Comparison of ENCODE assay signal across 7 mouse cellular contexts in the genomic region with DNA sequence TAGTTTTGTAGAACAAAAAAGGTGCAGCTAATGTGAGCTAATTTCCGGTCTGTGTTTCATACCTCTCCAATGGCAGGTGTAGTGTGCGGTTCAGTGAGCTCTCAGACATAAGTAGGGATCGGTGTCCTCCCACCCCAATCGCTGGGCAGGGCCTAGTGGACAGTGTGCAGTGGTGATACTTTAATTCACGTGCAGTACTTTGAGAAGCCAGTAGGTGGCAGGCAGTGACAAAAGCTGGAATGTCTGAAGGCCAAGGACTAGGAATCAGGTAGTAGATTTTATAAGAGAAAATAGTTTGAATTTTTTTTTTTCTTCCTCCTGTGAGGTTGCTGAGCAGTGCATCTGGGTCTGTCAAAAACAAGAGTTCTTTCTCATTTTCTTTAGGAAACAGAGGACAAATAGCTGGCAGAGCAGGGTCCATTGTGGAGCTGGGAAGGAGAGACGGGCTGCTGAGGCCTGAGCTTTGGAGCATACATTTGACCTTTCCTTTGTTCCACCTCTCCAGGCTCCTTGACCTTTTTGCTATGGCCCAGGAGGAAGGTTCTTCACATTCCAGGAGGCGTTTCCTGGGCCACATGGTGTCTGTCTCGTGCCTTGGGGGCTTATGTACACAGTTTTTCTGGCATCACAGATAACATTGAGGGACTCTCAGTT. TPM values are rescaled to one million over a fixed set of nuclear protein-coding genes. Genes with fewer than 3 reads are reported as not detected.
DNase-seq lines count a peak whose midpoint lies in the region; ATAC-seq and TF ChIP-seq lines count a peak whose summit lies in the region.

No protein-coding gene starts in this region.

- no peak overlapping the region for H3K4me3 ChIP-seq in hindbrain, embryonic 14.5 days (replicated peaks; ENCODE audit: low read length)
- no peak overlapping the region for H3K4me3 ChIP-seq in lung, postnatal 0 days (ENCODE audit: low read depth, low read length)

- H3K4me2 ChIP-seq in hindbrain, embryonic 14.5 days (replicated peaks), result no peak overlapping the region
- H3K4me2 ChIP-seq in lung, postnatal 0 days (replicated peaks; ENCODE audit: low read depth, low read length), result no peak overlapping the region

- peak; percentile 61 for ATAC-seq in activated CD4-positive, CD25-positive, alpha-beta regulatory T cell, adult 4 months
- ATAC-seq in hindbrain, embryonic 14.5 days (ENCODE audit: low FRiP score), result peak; percentile 77
- peak; percentile 21 for ATAC-seq in lung, postnatal 0 days

- H3K9me3 ChIP-seq in hindbrain, embryonic 14.5 days (ENCODE audit: control insufficient read depth, low read length), result no peaks in the 10 kb centered on the region
- no peaks in the 10 kb centered on the region for H3K9me3 ChIP-seq in lung, postnatal 0 days (ENCODE audit: low read length)

- H3K36me3 ChIP-seq in hindbrain, embryonic 14.5 days (replicated peaks; ENCODE audit: control insufficient read depth, insufficient read depth), result no peaks in the 10 kb centered on the region
- H3K36me3 ChIP-seq in lung, postnatal 0 days (ENCODE audit: insufficient read depth, low read length), result no peaks in the 10 kb centered on the region

- H3K4me1 ChIP-seq in hindbrain, embryonic 14.5 days (replicated peaks; ENCODE audit: control insufficient read depth, insufficient read depth, low read length), result peaks cover 18% of the 10 kb centered on the region
- no peaks in the 10 kb centered on the region for H3K4me1 ChIP-seq in lung, postnatal 0 days (ENCODE audit: insufficient read depth, low read depth, low read length)

- DNase-seq in cerebellum, postnatal 10 days, result peak; percentile 82 to 86
- peak; percentile 24 to 86 for DNase-seq in frontal cortex, adult 2 months (ENCODE audit: extremely low spot score in 1 of 2, low spot score in 1 of 2)
- peak; percentile 89 for DNase-seq in hindbrain, embryonic 14.5 days (ENCODE audit: low spot score)
- DNase-seq in layer of hippocampus, postnatal 10 days (ENCODE audit: low spot score in 2 of 2), result peak; percentile 70 to 81
- peak; percentile 88 for DNase-seq in lung, postnatal 0 days (ENCODE audit: low spot score)
- peak; percentile 61 for DNase-seq in retina, postnatal 7 days (ENCODE audit: low read depth, low spot score)

- TF ChIP-seq CTCF in lung, postnatal 0 days (IDR thresholded peaks at IDR 0.05), result peak; percentile 96

- H3K9ac ChIP-seq in hindbrain, embryonic 14.5 days, result no peak overlapping the region
- H3K9ac ChIP-seq in lung, postnatal 0 days (replicated peaks; ENCODE audit: low read depth), result no peak overlapping the region

- no peak for TF ChIP-seq EP300 in lung, postnatal 0 days (IDR thresholded peaks at IDR 0.05)

- WGBS in hindbrain, embryonic 14.5 days, result 15% methylated on average over 8 of the region's 8 CpGs
- WGBS in lung, postnatal 0 days, result 18% methylated on average over 8 of the region's 8 CpGs

- no peak overlapping the region for H3K27ac ChIP-seq in hindbrain, embryonic 14.5 days
- H3K27ac ChIP-seq in lung, postnatal 0 days (ENCODE audit: low read length), result peak overlapping the region; percentile 57; the same call in 1 of the 2 replicates

- H3K27me3 ChIP-seq in hindbrain, embryonic 14.5 days (ENCODE audit: control insufficient read depth, insufficient read depth, low read length), result no peaks in the 10 kb centered on the region
- no peaks in the 10 kb centered on the region for H3K27me3 ChIP-seq in lung, postnatal 0 days (replicated peaks; ENCODE audit: insufficient read depth, low read length)

RNA-seq across cellular contexts. Expression of gene 5330417H12Rik, which starts 36.4 kb away (rescaled TPM):
- not detected for polyA plus RNA-seq in activated CD4-positive, CD25-positive, alpha-beta regulatory T cell, adult 4 months (2017; shearing (Covaris generic))
- not detected in 2 replicates for polyA plus RNA-seq in frontal cortex, adult 2 months (2012; rRNA removed)
- polyA plus RNA-seq in hindbrain, embryonic 14.5 days (2014; fragmentation: Nextera tagmentation; extraction: Ambion mirVana), result not detected in 2 replicates
- not detected for total RNA-seq in layer of hippocampus, postnatal 10 days (2021)
- polyA plus RNA-seq in lung, postnatal 0 days (2015; fragmentation: Nextera tagmentation; extraction: Ambion mirVana), result not detected in 2 replicates

Comparison
In these comparisons a context has a peak if more than half of its experiments do, and no peak if none do; other contexts are left out.
1. ATAC-seq: peak in every context shown above with its lines; median percentile 77 in hindbrain, embryonic 14.5 days; 61 in activated CD4-positive, CD25-positive, alpha-beta regulatory T cell, adult 4 months; 21 in lung, postnatal 0 days.